Mouse (Mus musculus): ENCODE measurements around the gene Ssh2.
"Not testable (repeated sequence)": the region's sequence is repeated elsewhere in the genome, so short reads cannot be mapped to it uniquely, and the experiment has no call there.

Gene Ssh2

DNA sequence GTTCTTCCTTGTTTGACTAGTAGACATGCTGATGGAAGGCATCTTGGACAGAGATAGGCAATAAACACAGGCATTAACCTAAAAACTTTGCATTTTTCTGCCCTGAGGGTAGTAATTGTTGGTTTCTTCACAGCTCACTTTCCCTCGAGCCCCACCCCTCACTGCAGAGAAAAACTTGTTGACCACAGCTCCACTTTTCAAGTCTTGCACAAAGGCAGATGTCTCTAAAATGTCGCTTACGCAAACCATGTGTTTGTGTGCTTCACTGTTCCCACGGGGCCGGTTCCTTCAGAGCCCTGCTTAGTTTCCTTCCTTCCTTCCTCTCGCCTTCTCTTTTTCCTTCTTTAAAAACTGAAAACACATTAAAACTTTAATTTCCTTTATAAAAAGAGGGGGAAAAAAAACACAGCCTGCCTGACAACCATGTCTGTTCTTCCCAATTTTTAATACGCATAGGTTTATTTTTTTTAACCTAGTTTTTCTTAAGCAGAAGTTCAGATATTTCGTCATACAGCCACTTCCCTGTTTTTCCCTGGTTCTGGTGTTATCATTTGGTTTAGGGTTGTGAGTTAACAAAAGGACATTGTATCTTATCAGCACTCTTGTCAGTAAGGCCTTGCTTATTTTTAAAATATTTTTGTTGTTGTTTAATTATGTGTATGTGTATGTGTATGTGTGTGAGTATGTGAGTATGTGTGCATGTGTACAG, 156.3 kb downstream of the Ssh2 start:
- in situ Hi-C loops (cut with MboI; ENCODE audit: low pct_unique_long_range_greater_than_20kb in 1 of 2, low sequenced_read_pairs in 2 of 2, unreplicated experiment in 1 of 2), result no loop called here

DNA sequence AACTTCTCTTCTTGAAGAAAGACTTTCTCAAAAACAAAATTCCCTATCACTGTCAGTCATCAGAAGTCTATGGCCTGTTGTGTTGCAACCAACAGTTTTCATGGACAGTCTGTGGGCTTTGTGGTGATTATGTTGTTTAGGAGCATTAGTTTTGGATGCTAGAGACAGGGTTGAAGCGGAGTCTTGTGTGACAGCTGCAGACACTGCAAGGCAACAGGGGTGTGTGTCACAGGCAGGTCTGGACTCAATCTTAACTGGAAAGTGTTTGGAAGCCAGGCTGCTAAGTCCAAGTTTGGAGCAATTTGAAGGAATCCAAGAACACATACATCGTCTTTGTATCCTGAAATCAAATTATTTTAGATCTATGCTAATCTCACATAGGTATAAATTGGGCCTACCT, 162.5 kb downstream of the Ssh2 start:
- in situ Hi-C loops (cut with MboI; ENCODE audit: low pct_unique_long_range_greater_than_20kb in 1 of 2, low sequenced_read_pairs in 2 of 2, unreplicated experiment in 1 of 2), result no loop called here

DNA sequence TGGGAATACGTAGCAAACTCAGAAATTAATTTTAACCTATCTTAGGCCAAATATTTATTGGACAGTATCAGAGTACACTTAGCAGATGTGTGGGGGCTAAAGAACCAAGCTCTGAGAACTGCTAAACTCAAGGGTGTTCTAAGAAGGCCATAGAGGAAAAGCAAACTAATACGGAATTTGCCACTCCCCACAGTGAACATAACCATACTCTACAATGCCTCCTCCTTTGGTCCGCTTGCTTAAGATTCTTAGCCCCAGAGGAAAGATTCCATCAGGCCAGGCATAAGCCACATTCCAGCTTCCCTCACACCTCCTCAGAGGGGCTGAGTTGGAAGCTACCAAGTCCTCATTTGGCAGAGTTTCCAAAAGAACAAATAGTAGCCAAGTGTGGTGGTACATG, 165.1 kb downstream of the Ssh2 start:
- in situ Hi-C loops (cut with MboI; ENCODE audit: low pct_unique_long_range_greater_than_20kb in 1 of 2, low sequenced_read_pairs in 2 of 2, unreplicated experiment in 1 of 2), result no loop called here

DNA sequence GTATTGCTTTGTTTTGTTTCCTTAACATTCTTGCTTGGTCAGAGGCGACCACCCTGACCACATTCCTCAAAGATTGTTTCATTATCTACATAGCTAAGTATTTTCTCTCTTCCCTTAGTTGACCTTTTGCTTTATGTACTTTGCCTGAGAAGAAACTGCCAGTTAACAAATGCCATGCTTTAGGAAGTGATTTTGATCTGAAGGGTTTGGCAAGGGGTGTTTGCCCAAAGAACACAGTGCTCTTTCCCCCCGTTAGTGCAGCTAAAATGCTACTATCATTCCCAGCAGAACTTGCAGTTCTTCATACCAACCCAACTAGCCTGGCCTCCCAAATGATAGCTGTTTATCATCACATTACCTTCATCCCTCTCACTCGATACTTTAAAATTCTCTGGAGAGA, 168.1 kb downstream of the Ssh2 start:
- in situ Hi-C loops (cut with MboI; ENCODE audit: low pct_unique_long_range_greater_than_20kb in 1 of 2, low sequenced_read_pairs in 2 of 2, unreplicated experiment in 1 of 2), result no loop called here

DNA sequence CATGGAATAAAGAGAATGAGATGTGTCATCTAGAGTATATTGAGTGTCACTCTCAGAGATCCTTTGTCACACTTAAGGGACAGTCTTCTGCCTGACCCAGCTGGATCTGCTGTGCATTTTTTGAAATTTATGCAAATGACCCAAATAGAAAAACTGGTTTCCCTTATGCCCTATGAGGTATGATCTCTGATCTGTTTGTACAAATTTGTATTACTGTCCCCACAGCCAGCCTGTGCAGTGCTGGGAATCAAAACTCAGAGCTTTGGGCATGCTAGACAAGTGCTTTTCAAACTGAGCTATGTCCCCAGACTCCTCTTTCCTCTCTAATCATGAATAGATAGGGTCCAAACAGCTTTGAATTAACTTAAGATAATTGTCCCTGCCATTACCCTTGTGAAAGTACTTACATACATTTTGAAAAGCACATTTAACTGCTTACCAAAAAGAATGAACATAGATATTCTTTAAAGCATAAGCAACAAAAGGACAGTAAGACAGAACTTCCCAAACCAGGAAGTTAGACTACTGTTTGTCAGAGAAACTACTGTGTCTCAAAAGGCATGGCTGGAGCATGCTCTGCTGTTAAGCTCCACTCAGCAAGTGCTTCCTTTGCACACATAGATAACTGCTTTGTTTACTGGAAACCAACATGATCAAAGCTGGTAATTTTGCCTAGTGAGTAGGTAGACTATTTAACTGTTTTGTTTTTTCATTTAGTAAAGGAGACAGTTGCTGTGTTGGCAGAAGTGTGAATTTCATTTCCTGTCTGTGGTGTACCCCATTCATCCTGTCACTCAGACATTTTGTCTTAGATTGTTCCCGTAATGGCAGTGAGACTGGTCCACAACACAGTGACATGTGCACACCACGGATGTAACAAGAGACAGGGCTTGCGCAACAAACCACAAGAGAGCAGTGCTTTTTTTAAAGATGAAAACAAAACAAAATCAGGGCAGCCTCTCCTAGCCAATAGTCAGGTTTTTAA, 169.9 kb downstream of the Ssh2 start:
- in situ Hi-C loops (cut with MboI; ENCODE audit: low pct_unique_long_range_greater_than_20kb in 1 of 2, low sequenced_read_pairs in 2 of 2, unreplicated experiment in 1 of 2), result no loop called here

DNA sequence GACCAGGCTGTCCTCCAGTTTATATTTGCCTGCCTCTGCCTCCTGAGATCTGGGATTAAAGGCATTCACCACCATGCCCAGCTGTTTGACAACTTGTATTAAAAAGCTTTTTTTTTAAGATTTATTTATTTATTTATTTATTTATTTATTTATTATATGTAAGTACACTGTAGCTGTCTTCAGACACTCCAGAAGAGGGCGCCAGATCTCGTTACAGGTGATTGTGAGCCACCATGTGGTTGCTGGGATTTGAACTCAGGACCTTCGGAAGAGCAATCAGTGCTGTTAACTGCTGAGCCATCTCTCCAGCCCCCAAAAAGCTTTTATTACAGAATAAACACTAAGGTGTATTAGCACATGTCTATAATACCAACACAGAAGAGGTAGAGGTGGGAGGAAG, 172.1 kb downstream of the Ssh2 start:
- in situ Hi-C loops (cut with MboI; ENCODE audit: low pct_unique_long_range_greater_than_20kb in 1 of 2, low sequenced_read_pairs in 2 of 2, unreplicated experiment in 1 of 2), result not testable (repeated sequence)

DNA sequence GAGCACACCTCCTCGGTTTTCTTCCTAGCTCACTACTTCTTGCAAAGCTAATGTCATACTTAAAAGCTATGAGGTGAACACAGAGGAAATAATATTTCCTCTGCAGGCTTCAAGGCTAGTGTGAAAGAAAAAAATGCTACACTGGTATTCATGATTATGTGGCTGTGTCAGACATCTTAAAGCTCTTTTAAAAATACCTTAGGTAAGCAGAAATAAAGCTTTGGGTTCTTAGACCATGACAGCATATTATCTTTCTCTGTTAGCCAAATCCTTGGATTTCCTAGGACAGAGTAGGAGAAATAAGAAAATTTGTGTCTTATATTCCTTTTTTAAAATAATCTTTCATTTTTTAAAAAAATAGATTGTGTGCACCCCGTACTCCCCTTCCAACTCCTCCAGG, 179.5 kb downstream of the Ssh2 start:
- in situ Hi-C loops (cut with MboI; ENCODE audit: low pct_unique_long_range_greater_than_20kb in 1 of 2, low sequenced_read_pairs in 2 of 2, unreplicated experiment in 1 of 2), result no loop called here

DNA sequence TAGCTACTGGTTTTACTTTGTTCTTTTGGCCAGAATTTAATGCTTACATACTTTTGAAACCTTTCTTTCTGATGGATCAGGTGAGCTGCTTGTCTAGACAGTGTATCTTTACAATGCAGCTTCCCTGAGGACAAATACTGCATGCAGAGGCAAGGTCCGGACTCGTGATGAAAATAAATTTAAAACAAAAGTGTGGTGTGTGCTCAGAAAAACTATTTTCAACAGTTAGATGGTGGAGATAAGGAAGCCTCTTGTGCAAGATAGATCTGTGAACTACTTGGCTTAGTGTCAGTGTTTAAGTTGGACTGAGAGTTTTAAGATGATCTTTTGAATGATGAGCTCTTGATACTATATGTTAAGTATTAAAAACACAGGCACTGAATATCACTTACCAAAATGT, 186.4 kb downstream of the Ssh2 start:
- in situ Hi-C loops (cut with MboI; ENCODE audit: low pct_unique_long_range_greater_than_20kb in 1 of 2, low sequenced_read_pairs in 2 of 2, unreplicated experiment in 1 of 2), result no loop called here

DNA sequence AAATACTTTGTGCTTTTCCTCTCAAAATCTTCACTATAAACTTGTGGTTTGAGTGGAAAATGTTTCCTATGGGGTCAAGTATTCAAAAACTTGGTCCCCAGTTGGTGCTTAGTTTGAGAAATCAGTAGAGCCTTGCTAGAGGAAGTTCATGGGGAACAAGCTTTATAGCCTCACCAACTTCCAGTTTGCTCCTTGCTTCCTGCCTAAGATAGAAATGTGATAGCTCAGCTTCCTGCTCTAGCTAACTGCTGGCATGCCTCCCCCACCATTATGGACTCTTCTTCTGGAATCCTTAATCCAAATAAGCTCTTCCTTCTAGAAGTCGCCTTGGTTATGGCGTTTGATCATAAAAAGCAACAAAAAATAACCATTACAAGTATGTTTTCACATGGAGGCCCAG, 190.2 kb downstream of the Ssh2 start:
- in situ Hi-C loops (cut with MboI; ENCODE audit: low pct_unique_long_range_greater_than_20kb in 1 of 2, low sequenced_read_pairs in 2 of 2, unreplicated experiment in 1 of 2), result no loop called here

DNA sequence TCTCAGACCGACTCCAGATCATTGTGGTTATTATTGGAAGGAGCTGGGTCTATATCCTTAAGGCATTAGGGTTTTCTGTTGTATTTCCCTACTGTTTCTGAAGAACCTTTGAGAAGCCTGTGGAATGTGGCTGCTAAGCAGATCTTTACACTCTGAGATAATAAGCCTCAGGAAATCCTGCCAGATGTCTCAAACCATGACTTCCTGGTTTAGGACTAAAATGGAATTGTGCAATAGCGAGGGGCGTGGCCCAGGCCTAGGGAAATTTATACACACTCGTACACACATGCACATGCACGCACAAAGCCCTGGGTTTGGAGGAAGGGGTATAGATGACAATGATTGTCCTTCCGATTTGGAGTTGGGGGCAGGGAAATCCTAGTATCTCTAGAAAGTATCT, 193.8 kb downstream of the Ssh2 start:
- in situ Hi-C loops (cut with MboI; ENCODE audit: low pct_unique_long_range_greater_than_20kb in 1 of 2, low sequenced_read_pairs in 2 of 2, unreplicated experiment in 1 of 2), result no loop called here

DNA sequence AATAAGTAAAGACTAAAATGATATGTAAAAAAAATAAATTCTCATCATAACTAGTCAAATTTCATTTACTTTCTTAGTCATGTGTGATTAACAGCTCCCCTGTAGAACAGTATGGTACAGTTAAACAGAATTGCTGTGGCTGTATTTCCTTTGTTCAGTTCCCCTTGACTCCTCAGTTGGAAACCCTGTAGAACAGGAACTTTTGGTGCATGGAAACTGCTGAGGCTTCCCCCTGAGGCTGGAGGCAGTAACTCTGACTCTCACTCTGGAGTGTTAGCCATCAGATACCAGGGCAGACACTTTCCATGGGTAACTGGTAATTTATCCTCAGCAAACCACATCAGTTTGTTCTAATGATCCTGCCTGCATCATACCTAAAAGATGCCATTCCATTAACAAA, 195.2 kb downstream of the Ssh2 start:
- in situ Hi-C loops (cut with MboI; ENCODE audit: low pct_unique_long_range_greater_than_20kb in 1 of 2, low sequenced_read_pairs in 2 of 2, unreplicated experiment in 1 of 2), result no loop called here

DNA sequence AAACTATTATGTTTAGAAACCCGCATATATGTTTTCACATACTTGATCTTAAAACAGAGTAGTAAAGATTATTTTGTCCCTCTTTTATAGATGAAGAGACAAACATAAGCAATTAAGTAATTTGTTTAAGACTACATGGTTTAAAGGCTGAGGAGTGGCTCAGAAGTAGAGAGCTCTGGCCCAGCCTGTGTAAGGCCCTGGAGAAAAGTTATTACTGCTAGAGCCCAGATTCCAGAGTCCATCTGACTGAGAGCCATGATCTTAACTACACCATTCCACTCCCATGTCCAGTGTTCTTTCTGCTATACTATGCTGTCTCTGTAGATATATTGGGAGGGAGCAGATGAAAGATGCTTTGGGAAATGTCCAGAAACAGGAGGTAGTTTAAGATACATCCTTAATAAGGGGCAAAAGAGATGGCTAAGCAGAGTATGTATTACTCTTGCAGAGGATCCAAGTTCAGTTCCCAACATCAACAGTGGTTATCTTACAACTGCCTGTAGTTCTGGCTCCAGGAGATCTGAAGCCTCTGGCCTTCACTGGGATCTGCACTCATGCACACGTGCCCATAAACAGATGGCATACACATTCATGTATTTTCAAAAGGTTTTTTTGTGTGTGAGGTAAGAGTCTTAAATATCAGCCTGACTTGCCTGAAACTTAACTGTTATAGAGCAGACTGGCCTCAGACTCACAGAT, 198.2 kb downstream of the Ssh2 start:
- in situ Hi-C loops (cut with MboI; ENCODE audit: low pct_unique_long_range_greater_than_20kb in 1 of 2, low sequenced_read_pairs in 2 of 2, unreplicated experiment in 1 of 2), result no loop called here

DNA sequence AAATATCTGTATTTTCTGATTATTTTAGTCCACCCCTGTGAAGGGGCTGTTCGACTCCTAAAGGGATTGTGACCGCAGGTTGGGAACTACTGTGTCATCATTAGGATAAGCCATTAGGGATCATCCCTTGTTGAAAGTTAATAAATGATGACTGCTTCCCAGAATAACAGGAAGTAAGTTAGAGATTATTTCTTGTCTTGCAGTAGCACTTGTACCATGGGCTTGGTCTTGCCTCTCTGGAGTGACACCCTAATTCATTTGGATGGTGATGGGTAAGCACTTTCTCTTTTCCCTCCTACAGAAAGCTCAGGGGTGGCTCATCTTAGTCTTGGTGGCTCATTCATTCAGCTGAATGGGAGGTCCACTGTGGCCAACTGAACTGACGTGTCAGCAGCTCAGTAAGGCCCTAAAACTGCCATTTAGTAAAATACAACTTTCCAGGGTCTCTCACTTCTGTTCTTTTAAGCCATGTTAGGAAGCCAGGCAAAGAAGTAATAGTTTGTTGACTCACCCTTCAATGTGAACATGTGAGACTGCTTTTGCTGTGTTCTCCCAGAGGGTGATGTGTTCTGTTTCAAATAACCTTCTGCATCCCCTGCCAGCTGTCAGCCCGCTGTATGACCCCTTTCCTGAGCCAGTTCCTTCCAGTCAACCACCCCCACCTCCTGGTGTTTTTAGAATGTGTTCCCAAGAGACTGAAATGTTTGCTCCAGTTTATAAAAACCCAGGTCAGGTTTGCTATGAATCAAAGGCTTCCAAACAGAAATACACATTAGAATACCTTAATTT, 200.3 kb downstream of the Ssh2 start:
- in situ Hi-C loops (cut with MboI; ENCODE audit: low pct_unique_long_range_greater_than_20kb in 1 of 2, low sequenced_read_pairs in 2 of 2, unreplicated experiment in 1 of 2), result no loop called here

DNA sequence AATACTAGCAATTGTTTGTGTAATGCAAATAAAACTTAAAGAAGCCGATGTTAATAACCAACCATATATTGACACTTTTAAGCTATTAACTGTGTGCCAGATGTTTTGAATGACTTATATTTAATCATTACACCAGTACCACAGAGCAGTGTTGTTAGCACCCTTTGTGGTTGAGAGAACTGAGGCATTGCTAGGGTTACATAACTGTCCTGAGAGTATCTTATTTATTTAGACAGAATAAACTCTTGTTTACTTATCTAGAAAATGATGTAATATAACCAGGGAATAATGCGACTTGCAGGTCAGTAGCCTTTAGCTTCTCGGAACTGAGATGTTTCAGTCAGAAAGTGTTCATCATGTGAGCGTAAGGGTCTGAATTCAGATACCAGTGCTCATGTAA, 201.9 kb downstream of the Ssh2 start:
- in situ Hi-C loops (cut with MboI; ENCODE audit: low pct_unique_long_range_greater_than_20kb in 1 of 2, low sequenced_read_pairs in 2 of 2, unreplicated experiment in 1 of 2), result no loop called here

DNA sequence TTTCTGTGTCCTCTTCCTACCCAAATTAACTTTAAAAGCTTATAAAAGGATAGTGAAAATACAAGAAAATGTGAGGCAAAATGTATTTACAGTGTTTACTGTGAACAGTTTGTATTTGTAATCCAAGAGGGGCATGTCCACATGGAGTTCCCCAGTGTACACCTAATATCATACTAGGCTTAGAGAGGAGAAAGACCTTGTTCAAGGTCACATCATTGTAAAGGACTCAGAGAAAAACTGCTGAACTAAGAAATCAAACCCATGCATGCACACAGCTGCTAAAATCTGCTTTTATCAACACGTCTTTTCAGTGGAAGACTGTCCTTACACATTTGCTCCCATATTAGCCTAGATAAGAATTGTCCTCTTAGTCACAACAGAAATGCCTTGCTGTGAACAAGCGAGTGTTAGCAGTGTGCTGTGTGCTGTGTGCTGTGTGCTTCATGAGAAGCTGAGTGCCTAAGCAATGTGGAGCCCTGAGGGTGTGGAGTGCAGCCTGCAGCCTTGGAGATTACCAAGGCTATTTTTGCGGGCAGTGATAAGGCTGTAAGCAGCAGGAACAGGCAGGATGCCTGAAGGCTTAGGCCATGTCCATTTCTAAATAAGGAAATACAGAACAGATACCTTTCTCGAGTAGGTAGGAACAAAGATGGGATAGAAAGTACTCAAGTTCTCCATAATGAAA, 207.2 kb downstream of the Ssh2 start:
- in situ Hi-C loops (cut with MboI; ENCODE audit: low pct_unique_long_range_greater_than_20kb in 1 of 2, low sequenced_read_pairs in 2 of 2, unreplicated experiment in 1 of 2), result no loop called here

DNA sequence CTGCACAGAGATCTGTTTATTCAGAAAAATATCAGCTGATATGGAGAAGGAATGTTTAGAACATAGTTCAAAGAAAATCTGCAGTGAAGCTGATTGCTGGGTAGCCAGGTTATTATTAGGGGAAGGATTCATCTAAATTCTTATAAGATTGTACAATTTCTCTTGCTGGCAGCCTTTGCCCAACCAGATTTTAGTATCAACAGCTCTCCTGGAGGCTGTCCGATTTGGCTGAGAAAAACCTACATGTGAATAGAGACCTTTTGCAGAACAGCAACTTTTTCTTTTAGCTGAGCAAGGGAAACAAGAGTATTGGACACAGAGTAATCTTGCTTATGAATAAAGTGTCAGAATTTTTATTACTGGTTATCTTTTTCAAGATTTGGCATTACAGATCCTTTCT, 212.4 kb downstream of the Ssh2 start:
- in situ Hi-C loops (cut with MboI; ENCODE audit: low pct_unique_long_range_greater_than_20kb in 1 of 2, low sequenced_read_pairs in 2 of 2, unreplicated experiment in 1 of 2), result no loop called here

DNA sequence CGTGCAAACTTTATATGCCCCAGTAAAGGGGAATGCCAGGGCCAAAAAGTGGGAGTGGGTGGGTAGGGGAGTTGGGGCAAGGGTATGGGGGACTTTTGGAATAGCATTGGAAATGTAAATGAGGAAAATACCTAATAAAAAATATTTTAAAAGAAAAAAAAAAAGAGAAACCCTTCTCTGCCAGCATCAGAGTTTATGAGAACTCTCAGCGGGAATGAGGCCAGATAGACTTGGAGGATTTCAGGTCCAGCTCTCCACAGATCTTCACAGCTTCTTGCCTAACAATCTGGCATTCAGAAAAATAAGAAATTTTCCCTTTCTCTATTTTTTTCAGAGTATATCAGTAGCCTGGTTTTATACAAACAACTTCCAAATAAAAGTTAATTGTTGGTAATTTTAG, 220.9 kb downstream of the Ssh2 start:
- in situ Hi-C loops (cut with MboI; ENCODE audit: low pct_unique_long_range_greater_than_20kb in 1 of 2, low sequenced_read_pairs in 2 of 2, unreplicated experiment in 1 of 2), result no loop called here

DNA sequence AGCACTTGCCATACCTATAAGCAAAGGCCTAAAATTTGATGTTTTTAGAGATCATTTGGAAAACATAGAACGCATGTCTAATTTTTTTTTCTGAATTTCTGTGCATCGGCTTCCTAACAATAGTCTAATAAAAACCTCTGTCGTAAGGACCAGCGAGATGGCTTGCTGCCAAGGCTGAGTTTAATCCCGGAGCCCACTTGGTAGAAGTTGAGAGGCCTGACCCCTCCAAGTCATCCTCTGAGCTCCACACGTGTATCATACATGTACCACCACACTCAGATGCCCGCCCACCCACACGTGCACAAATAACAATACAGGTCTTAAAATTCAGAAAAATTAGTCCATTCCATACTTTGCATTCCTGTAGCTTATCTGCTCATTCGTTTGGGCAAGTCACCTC, 224.0 kb downstream of the Ssh2 start:
- in situ Hi-C loops (cut with MboI; ENCODE audit: low pct_unique_long_range_greater_than_20kb in 1 of 2, low sequenced_read_pairs in 2 of 2, unreplicated experiment in 1 of 2), result loop anchor here in 1 of 2 experiments (10.0 kb wide), 1 partner anchor 345 kb away; no protein-coding TSS in a partner anchor
